Mouse (Mus musculus): Measurements from ENCODE around the gene Rufy3. TPM values are rescaled to one million over a fixed set of nuclear protein-coding genes. Genes with fewer than 3 reads are reported as not detected.
A peak's percentile ranks its signal among the peaks of the same experiment; 100 is the strongest.

The Rufy3 gene
- polyA plus RNA-seq, 1 experiment from 2014 or later = 10.7 TPM

DNA sequence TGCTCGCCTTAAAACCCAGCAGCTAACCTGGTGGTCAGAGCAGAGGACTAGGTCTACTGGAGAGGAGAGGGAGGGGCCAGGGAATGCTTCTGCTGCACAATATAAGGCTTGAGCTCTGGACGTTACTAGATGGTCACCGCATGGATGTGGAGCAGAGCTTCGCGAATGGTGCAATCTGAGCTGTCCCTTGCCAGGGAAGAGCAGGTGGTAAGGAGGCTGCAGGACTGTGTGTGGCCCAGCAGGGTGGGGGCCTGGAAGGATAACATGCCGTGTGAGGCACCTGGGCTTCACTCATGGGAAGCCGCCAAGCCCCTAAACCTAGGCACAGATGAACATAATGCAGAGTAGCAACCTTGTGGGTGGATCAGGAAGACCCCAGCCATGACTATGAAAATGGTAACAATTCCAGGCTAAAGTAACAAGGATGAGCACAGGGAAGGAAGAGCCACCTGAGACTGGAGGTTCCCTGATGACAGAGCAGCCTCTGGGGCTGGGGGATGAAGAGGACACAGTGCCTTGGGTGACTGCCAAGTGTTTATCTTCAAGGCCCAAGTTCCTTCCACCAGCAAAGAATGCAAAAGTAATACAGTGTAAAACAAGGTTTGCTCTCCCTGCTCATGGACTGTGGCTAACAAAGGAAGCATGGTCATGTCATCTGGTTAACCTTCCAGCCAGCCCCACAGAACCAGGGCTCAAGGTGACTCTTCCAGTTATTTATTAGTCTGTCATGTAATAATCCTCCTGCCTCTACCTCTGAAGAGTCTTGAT lies 21.8 kb downstream of the Rufy3 start:
- Histone ChIP-seq H3K4me1 (replicated peaks; ENCODE audit: control insufficient read depth, insufficient read depth, low read length) (peaks cover 20% of the 10 kb centered on the region), H3K9ac (ENCODE audit: low read depth, low read length) (no peak overlapping the region), H3K9me3 (ENCODE audit: control insufficient read depth, low read length) (no peaks in the 10 kb centered on the region), H3K27ac (ENCODE audit: low read depth, low read length) (no peak overlapping the region), H3K36me3 (ENCODE audit: control insufficient read depth, insufficient read depth, low read length) (no peaks in the 10 kb centered on the region), H3K4me3 (ENCODE audit: low read depth, low read length) (no peak overlapping the region), H3K4me2 (no peak overlapping the region), H3K27me3 (replicated peaks; ENCODE audit: control insufficient read depth, insufficient read depth, low read length) (no peaks in the 10 kb centered on the region)
- no peak for DNase-seq (ENCODE audit: low spot score)
- WGBS = 77% methylated on average over 7 of the region's 7 CpGs
- ATAC-seq (replicated peaks; ENCODE audit: low FRiP score) = no peak; the same call in 1 of the 2 replicates

DNA sequence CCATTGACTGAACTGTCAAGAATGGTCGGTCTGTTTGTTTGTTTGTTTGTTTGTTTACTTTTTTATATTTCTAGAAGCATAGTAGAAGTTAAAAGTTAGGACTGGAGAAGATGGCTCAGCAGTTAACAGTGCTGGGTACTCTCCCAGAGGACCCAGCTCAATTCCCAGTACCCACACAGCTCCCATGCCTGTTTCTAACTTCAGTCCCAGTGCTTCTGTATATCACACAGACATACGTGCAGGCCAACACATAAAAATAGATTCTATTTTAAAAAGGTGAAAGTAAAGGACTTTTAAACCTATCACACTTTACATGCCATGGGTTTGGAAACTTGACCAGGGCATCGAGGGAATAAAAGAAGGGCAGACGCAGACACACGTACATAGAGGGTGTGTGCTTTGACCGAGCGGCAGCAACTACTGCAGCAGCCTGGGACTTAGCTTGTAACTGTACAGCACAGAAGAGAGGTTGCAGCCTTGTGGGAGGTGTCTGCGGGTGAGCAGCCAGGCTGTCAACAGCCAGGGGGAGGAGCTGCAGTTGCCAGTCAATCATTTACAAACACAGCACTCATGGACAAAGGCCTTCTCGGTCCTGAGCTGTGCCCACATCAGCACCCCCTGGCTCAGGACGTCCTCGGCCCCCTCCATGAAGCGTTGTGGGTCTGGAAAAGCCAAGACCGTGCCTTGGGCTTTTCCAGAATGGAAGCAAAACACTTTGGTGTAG lies 22.5 kb downstream of the Rufy3 start:
- no peaks in the 10 kb centered on the region for H3K36me3 ChIP-seq (ENCODE audit: control insufficient read depth, insufficient read depth, low read length)
- peak overlapping the region; percentile 40 for H3K4me2 ChIP-seq
- H3K27ac ChIP-seq (ENCODE audit: low read depth, low read length) = no peak overlapping the region
- no peak overlapping the region for H3K4me3 ChIP-seq (ENCODE audit: low read depth, low read length)
- 57% methylated on average over 13 of the region's 13 CpGs for WGBS
- H3K27me3 ChIP-seq (replicated peaks; ENCODE audit: control insufficient read depth, insufficient read depth, low read length) = no peaks in the 10 kb centered on the region
- peaks cover 20% of the 10 kb centered on the region for H3K4me1 ChIP-seq (replicated peaks; ENCODE audit: control insufficient read depth, insufficient read depth, low read length)
- ATAC-seq (replicated peaks; ENCODE audit: low FRiP score) (peak; percentile 76), DNase-seq (ENCODE audit: low spot score) (no peak)
- H3K9ac ChIP-seq (ENCODE audit: low read depth, low read length) = no peak overlapping the region
- no peaks in the 10 kb centered on the region for H3K9me3 ChIP-seq (ENCODE audit: control insufficient read depth, low read length)

DNA sequence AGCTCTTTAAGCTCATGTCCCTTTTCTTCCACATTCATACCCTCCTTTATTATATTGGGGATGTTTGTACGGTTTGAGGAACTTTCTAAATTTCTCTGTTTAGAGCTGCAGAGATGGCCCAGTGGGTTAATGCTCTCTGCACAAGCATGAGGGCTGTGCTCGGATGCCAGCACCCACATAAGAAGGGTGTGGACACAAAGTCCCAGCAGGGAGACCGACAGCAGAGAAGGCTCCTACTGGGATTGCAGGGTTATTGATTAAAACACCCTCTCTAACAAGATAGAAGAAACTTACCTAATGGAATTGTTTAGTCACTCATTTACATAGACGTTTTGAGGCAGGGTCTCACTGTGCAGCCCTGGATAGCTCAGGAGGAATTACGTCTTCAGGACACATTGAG lies 23.6 kb downstream of the Rufy3 start:
- H3K4me1 ChIP-seq (replicated peaks; ENCODE audit: control insufficient read depth, insufficient read depth, low read length) = peaks cover 20% of the 10 kb centered on the region
- H3K9ac ChIP-seq (ENCODE audit: low read depth, low read length) = no peak overlapping the region
- no peaks in the 10 kb centered on the region for H3K36me3 ChIP-seq (ENCODE audit: control insufficient read depth, insufficient read depth, low read length)
- no peak for ATAC-seq (replicated peaks; ENCODE audit: low FRiP score)
- no peaks in the 10 kb centered on the region for H3K9me3 ChIP-seq (ENCODE audit: control insufficient read depth, low read length)
- no peak for DNase-seq (ENCODE audit: low spot score)
- H3K4me2 ChIP-seq = no peak overlapping the region
- 71% methylated on average over 5 of the region's 5 CpGs for WGBS
- H3K27ac ChIP-seq (ENCODE audit: low read depth, low read length) = no peak overlapping the region; the same call in 1 of the 2 replicates
- no peaks in the 10 kb centered on the region for H3K27me3 ChIP-seq (replicated peaks; ENCODE audit: control insufficient read depth, insufficient read depth, low read length)
- H3K4me3 ChIP-seq (ENCODE audit: low read depth, low read length) = no peak overlapping the region

DNA sequence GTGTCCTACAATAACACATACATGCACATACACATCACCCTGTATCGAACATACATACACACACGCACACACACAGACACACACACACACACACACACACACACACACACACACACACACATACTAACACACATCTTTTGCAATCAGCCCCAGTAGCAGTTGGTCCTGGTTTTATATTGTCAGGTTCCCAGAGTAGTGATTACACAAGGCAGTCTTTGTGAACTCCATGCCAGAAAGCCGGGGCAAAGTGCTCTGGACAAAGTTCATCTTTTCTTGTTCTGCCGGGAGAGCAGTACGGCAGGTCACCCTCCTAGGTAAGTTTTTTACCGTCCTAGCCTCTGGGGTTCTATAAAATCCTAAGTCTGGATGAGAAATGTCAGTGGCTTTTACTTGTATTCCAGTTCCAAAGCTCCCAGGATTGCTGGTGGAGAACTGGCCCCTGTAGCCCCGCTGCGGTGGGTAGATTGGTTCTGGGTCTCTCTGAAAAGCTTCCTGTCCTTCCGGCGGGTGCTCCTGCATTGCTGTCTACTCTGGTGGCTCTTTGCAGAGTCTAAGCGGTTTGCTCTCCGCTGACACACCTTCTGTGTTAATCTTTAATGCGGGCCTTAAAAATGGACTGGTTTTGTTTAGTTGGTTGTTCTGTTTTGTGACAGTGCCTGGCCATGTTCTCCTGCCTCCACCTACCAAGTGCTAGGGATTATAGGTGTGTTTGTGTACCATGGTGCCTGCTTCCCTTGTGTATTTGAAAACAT lies 28.8 kb downstream of the Rufy3 start:
- 80% methylated on average over 13 of the region's 13 CpGs for whole genome bisulfite sequencing
- peak overlapping the region; percentile 22 for H3K4me3 ChIP-seq (ENCODE audit: low read depth, low read length)
- peak; percentile 33 for ATAC-seq (replicated peaks; ENCODE audit: low FRiP score)

DNA sequence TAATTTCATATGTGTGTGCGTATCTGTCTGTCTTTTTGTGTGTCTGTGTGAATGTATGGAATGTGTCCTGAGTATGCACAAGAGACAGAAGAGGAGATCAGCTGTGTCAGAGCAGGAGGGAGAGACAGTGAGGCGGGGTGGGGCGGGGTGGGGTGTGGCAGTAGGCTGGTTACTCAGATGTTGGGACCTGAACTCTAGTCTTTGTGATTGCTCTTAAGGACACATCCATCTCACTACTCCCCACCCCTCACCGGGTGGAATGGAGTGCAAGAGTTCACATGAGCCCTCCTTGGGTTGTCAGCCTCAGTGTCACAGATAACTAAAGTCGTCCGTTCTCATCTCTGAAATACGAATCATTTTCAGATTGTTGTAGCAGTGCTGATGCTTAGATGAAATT lies 29.3 kb downstream of the Rufy3 start:
- ATAC-seq (replicated peaks; ENCODE audit: low FRiP score) = no peak
- Histone ChIP-seq H3K27me3 (replicated peaks; ENCODE audit: control insufficient read depth, insufficient read depth, low read length) (no peaks in the 10 kb centered on the region), H3K4me2 (peak overlapping the region; percentile 19; the same call in 1 of the 2 replicates), H3K27ac (ENCODE audit: low read depth, low read length) (0 out of 2 replicates have a peak overlapping the region, but pooled peaks have one; percentile 55), H3K9me3 (ENCODE audit: control insufficient read depth, low read length) (no peaks in the 10 kb centered on the region), H3K4me1 (replicated peaks; ENCODE audit: control insufficient read depth, insufficient read depth, low read length) (no peaks in the 10 kb centered on the region), H3K4me3 (ENCODE audit: low read depth, low read length) (peak overlapping the region; percentile 22), H3K9ac (ENCODE audit: low read depth, low read length) (no peak overlapping the region), H3K36me3 (ENCODE audit: control insufficient read depth, insufficient read depth, low read length) (no peaks in the 10 kb centered on the region)
- WGBS = 78% methylated on average over 7 of the region's 7 CpGs
- DNase-seq (ENCODE audit: low spot score) = no peak

More for the DNA sequence above, 28.8 kb downstream of the Rufy3 start:
- no peaks in the 10 kb centered on the region for H3K4me1 ChIP-seq (replicated peaks; ENCODE audit: control insufficient read depth, insufficient read depth, low read length)
- no peak for DNase-seq (ENCODE audit: low spot score)
- no peaks in the 10 kb centered on the region for H3K27me3 ChIP-seq (replicated peaks; ENCODE audit: control insufficient read depth, insufficient read depth, low read length)
- H3K9ac ChIP-seq (ENCODE audit: low read depth, low read length) = 0 out of 2 replicates have a peak overlapping the region, but pooled peaks have one; percentile 25
- H3K36me3 ChIP-seq (ENCODE audit: control insufficient read depth, insufficient read depth, low read length) = no peaks in the 10 kb centered on the region
- H3K4me2 ChIP-seq = peak overlapping the region; percentile 19; the same call in 1 of the 2 replicates
- H3K27ac ChIP-seq (ENCODE audit: low read depth, low read length) = peak overlapping the region; percentile 55; the same call in 1 of the 2 replicates
- no peaks in the 10 kb centered on the region for H3K9me3 ChIP-seq (ENCODE audit: control insufficient read depth, low read length)

DNA sequence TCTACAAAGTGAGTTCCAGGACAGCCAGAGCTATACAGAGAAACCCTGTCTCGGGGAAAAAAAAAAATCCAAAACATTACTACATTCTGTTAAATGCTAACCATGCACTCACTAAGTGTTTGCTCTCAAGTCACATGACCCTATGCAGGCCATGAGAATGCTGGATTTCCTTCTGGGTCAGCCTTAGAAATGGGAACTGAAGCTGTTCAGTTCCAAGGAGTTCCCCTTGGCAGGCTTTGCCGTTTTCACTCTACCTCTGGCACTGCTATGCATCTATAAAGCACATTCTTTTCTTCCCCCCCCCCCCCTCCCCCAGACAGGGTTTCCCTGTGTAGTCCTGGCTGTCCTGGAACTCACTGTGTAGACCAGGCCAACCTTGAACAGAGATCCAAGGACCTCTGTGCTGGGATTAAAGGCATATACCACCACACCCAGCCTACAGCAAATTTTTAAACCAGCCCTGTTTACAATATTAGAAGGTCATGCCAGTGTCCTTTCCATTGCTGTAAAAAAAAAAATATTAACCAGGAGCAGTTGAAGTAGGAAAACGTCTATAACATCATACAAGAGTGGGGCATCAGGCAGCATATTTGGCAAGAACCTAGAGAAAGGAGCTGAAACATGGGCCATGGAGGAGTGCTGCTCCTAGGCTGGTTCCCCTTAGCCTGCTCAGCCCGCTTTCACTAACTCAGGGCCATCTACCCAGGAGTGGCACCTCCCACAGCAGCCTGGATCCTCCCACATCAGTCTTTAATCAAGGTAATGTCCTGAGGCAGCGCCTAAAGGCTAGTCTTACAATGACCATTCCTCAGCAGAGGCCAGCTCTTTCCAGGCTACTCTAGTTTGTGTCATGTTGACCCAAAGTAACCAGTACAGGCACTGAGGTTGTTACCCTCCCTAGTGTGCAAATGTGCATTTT lies 31.0 kb downstream of the Rufy3 start:
- no peak for DNase-seq (ENCODE audit: low spot score)
- no peak overlapping the region for H3K4me2 ChIP-seq
- 71% methylated on average over 5 of the region's 5 CpGs for WGBS
- H3K4me1 ChIP-seq (replicated peaks; ENCODE audit: control insufficient read depth, insufficient read depth, low read length) = no peaks in the 10 kb centered on the region
- 0 out of 2 replicates have a peak, but pooled peaks have one; percentile 32 for ATAC-seq (replicated peaks; ENCODE audit: low FRiP score)
- H3K27me3 ChIP-seq (replicated peaks; ENCODE audit: control insufficient read depth, insufficient read depth, low read length) = no peaks in the 10 kb centered on the region
- H3K9ac ChIP-seq (ENCODE audit: low read depth, low read length) = no peak overlapping the region
- no peak overlapping the region for H3K27ac ChIP-seq (ENCODE audit: low read depth, low read length)
- H3K4me3 ChIP-seq (ENCODE audit: low read depth, low read length) = no peak overlapping the region
- H3K36me3 ChIP-seq (ENCODE audit: control insufficient read depth, insufficient read depth, low read length) = no peaks in the 10 kb centered on the region
- no peaks in the 10 kb centered on the region for H3K9me3 ChIP-seq (ENCODE audit: control insufficient read depth, low read length)

DNA sequence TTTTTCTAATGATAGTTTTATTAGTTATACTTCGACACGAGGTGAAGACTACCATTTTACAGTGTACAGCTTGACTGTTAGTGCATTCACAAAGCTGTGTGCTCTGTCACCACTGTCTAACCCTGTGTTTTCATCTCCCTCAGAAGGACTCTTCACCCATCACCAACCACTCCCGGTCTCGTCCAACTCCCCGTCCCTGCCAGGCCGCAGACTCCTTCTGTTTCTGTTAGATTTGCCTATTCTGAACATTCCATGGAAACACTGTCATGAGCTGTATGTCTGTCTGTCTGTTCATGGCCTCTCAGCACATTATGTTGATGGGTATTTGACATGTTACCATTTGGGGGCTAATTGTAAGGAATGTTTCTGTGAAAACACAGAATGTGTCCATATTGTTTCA lies 34.1 kb downstream of the Rufy3 start:
- Histone ChIP-seq H3K9ac (ENCODE audit: low read depth, low read length) (no peak overlapping the region), H3K4me1 (replicated peaks; ENCODE audit: control insufficient read depth, insufficient read depth, low read length) (no peaks in the 10 kb centered on the region), H3K27me3 (replicated peaks; ENCODE audit: control insufficient read depth, insufficient read depth, low read length) (no peaks in the 10 kb centered on the region), H3K27ac (ENCODE audit: low read depth, low read length) (no peak overlapping the region), H3K4me3 (ENCODE audit: low read depth, low read length) (no peak overlapping the region), H3K9me3 (ENCODE audit: control insufficient read depth, low read length) (no peaks in the 10 kb centered on the region), H3K4me2 (no peak overlapping the region), H3K36me3 (ENCODE audit: control insufficient read depth, insufficient read depth, low read length) (no peaks in the 10 kb centered on the region)
- ATAC-seq (replicated peaks; ENCODE audit: low FRiP score) (no peak), DNase-seq (ENCODE audit: low spot score) (no peak)
- 88% methylated on average over 6 of the region's 6 CpGs for WGBS

DNA sequence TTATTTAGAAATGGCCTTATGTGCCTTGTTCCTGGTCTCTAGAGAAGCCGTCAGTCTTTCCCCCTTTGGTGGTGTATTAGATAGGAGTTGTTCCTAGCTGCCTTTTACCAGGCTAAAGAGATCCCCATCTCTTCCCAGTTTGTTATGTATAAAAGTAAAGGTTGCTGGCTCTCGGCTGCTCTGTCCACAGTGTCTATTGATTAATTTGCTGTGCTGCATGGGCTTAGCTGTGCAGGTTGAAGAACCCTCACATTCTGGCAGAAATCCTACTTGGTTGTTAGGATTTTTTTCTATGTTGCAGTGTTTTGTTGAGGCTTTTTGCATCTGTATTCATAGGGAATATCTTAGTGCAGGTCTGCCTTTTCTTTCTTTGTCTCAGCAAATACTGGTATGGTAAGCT lies 37.2 kb downstream of the Rufy3 start:
- no peak; the same call in 1 of the 2 replicates for ATAC-seq (replicated peaks; ENCODE audit: low FRiP score)
- Histone ChIP-seq H3K36me3 (ENCODE audit: control insufficient read depth, insufficient read depth, low read length) (no peaks in the 10 kb centered on the region), H3K27me3 (replicated peaks; ENCODE audit: control insufficient read depth, insufficient read depth, low read length) (no peaks in the 10 kb centered on the region), H3K9me3 (ENCODE audit: control insufficient read depth, low read length) (no peaks in the 10 kb centered on the region), H3K27ac (ENCODE audit: low read depth, low read length) (no peak overlapping the region), H3K9ac (ENCODE audit: low read depth, low read length) (no peak overlapping the region), H3K4me1 (replicated peaks; ENCODE audit: control insufficient read depth, insufficient read depth, low read length) (no peaks in the 10 kb centered on the region), H3K4me3 (ENCODE audit: low read depth, low read length) (no peak overlapping the region), H3K4me2 (no peak overlapping the region)
- DNase-seq (ENCODE audit: low spot score) = no peak
- WGBS = 68% methylated on average over 2 of the region's 2 CpGs
